Mouse (Mus musculus) granulocyte monocyte progenitor cell, adult 5-6 weeks (primary cell): ENCODE measurements around the gene Slmap. TPM values are rescaled to one million over a fixed set of nuclear protein-coding genes. Genes with fewer than 3 reads are reported as not detected.
"Not testable (repeated sequence)": the region's sequence is repeated elsewhere in the genome, so short reads cannot be mapped to it uniquely, and the experiment has no call there.

ENCODE experiments used
- ATAC-seq: replicated peaks from 2 replicates; pipeline ENCODE4 v1.8.0; 2016; ENCODE audit warnings: mild to moderate bottlenecking, moderate TSS enrichment, inconsistent platforms; ENCODE audit not compliant: poor library complexity, severe bottlenecking
- total RNA-seq, 2 experiments: library from RNA; stranded (forward) in 1 of 2; stranded (reverse) in 1 of 2; fragments of 200-712, 200-1000 nt in 1 of 2; fragments of >200 nt in 1 of 2; fragmentation: Nextera tagmentation in 1 of 2; gene quantifications; 2 replicates each; pipeline ENCODE4 v1.2.3; 2014 to 2017

Slmap gene
- total RNA-seq, 2 experiments from 2014 or later: 66.3 to 78.6 TPM

DNA sequence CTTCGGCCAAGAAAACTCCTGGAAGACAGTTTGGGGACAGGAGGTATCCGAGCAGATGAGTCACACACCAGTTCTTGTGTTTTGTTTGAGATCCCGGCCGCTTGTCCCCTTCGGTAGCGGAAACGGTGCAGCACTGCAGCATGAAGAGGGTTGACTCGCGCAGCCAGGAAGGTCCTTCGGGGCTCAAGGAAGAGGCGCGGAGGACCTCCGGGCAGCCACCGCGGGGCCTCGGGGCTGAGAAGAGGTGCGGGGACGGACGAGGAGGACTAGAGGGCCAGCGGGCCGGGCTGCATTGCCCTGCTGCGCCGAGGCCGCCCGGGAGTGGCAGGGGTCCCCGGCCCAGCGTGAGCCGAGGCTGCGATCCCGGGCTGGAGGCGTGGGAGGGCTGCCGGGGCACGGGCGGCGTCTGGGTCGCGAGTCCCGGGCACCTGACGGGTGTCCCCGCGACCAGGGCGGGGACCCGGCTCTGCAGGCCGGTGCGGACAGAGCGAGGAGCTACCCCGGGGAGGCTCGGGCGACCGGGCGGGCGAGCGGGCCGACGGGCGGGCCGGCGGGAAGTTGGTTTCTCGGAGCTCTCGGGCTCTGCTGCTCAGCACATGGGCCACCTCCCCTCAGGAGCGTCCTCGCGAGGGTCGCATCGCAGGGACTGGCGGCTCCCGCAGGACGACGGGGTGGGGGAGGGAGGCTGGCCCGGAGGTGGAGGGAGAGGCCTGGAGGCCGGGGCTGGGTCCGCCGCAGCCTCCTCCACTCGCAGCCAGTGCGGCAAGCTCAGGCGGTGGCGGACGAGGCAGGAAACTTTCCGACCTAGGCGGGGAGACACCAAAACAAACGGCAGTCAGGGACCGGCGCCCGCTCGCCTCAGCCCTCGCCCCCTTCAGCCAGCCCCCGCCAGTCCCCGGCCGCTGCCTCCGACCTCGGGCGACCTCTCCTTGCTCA, 642 bp downstream of the Slmap start:
- ATAC-seq: peak; percentile 23

DNA sequence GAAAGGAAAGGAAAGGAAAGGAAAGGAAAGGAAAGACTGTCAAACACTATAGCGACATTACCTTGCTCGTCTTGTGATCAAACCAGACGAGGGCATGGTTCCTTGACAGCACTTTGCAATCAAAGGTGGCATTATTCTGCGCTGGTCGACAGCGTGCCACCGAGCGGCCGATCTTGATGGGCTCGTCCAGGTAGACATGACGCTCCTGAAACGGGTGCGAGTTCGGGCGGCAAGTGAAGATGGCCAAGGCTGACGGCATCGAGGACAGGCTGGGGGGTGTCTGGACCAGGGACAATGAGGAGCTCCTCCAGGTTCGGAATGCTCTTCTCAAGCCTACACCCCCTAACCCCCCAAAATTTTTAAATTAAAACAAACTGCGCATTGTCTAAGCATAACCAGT, 1.5 kb downstream of the Slmap start:
- no peak for ATAC-seq

DNA sequence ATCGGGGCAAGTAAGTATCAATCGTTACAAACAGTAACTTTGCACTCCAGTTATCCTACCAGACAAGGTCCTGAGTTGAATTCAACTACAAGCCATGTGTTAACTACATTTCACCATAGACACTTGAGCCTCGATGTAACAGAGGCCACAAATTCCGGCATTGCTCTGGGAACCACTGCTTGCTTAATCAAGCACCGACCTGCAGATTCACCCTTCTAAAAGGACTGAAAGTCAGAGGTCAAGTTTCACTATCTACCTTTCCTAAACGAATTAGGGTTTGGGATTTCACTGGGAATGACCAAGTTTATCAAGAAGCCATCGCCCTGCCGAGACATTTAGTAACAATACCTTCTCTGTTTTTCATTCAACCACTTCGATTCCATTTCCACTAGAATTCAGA, 2.0 kb downstream of the Slmap start:
- ATAC-seq: peak; percentile 27; the same call in 1 of the 2 replicates

DNA sequence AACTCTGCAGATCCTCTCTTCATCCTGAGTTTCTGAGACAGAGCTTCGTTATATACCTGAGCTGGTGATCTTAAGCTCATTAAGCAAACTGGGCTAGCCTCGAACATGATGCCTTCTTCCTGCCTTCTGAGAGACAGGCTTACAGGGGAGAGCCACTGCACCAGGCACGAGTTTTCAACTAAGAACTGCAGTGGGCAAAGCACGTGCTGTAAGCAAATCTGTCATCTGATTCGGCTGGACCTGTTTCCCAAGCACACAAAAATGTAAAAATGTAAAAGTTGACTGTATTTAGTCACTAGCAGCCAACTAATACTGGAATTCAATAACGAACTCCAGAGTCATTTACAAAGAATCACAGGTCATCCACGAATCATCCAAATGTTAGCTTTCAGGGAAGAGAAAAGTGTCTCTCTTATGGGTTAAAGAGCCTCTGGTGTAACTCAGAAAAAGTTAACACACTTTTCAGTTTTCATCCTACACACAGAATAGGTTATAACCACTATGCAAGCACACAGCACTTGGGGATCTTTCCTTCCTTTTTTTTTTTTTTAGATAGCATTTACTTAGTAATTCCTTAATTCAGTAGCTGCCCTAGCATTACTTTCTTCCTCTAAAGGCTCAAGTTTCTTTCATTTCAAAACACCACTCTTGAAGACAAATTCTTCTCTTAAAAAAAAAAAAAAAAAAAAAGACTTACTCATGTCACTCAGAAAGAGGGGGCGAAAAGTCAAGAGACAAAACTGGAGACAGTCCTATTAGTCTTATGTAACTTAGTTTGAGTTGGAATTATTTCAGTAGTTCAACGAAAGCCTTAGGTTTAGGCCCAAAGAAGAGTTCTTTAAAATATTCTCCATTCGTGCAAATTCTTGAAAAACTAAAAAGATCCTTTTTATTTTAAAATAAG, 3.1 kb downstream of the Slmap start:
- ATAC-seq: no peak

DNA sequence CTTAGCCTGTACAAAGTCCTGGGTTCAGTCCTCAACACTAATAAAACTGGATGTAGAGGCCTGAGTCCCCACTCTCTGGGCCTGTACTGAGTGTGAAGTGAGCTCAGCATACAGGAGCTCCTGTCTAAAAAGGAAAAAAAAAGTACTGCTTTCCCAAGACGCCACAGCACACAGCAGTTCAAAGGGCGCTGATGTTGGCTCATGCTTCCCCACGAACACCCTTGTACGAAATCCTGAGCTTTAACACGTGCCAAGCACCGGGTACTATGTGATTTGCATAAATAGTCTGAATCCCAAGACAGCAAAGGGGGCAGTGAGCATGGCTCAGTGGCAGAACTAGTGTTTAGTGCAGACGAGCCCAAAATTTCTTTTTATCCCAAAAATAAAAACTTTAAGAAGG, 4.4 kb downstream of the Slmap start:
- ATAC-seq: no peak

- peak; percentile 50; the same call in 1 of the 2 replicates for ATAC-seq
These were observed 6.4 kb downstream of the Slmap start for GRCm38 (mm10) chr14:26528296-26528695.

GRCm38 (mm10) chr14:26525955-26526354, 8.8 kb downstream of the Slmap start:
- ATAC-seq: no peak

DNA sequence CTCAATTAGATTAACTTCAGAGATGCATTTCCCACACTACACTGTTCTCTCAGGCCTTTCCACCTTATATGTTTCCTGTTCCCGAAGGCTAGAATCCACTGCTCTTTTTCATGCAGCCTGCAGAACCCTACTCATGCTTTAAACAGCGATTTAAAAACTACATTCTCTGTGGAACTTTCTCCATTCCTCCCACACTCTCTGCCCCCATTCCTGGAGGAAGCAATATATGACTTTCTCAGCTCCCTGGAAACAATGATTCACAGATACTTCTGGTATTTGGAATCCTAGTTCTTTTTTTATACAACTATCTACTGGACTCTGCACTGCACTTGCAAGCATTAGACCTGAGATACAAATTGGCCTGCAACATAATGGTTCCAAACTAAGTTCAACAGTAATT, 11.6 kb downstream of the Slmap start:
- ATAC-seq: no peak

- no peak for ATAC-seq
These were observed 14.9 kb downstream of the Slmap start for GRCm38 (mm10) chr14:26519831-26520230.

DNA sequence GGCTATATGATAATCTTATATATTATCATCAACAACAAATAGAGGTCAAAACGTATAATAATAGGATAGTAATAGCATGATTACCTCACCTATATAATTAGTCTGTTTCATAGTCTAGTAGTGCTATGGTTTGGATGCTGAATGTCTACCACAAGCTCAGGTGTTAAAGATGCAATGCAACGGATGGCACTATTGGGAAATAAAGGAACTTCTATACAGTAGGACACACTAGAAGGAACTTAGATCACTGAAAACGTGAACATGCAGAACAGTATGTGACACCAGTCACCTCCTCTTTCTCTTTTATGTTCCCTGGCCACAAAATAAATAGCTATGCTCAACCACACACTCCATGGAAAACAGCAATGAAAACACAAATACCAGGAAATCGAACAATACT, 16.9 kb downstream of the Slmap start:
- ATAC-seq: peak; percentile 54

DNA sequence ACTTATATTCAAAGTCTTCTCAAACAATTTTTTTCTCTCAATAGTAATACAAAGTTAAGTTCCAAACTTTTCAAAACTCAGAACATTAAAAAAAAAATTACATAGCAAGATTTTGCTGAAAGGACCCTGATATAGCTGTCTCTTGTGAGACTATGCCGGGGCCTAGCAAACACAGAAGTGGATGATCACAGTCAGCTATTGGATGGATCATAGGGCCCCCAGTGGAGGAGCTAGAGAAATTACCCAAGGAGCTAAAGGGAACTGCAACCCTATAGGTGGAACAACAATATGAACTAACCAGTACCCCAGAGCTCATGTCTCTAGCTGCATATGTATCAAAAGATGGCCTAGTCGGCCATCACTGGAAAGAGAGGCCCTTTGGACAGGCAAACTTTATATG, 18.5 kb downstream of the Slmap start:
- ATAC-seq: not testable (repeated sequence)

GRCm38 (mm10) chr14:26515802-26516201, 18.9 kb downstream of the Slmap start:
- ATAC-seq: peak; percentile 97

DNA sequence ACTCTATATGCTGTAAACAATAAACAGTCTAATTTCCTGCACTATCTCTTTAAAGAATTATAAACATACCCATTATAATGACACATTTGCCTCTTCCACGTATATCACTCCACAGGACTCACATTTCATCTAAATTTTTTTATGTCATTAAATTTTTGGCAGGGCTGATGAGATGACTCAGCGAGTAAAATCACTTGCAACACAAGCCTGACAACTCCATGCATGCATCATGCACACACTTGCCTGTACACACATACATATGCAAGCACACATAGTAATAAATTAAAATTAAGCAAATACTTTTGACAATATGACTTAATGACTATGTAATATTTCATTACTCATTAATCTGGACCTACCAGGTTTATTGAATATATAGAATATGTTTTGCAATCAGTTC, 24.2 kb downstream of the Slmap start:
- no peak for ATAC-seq

DNA sequence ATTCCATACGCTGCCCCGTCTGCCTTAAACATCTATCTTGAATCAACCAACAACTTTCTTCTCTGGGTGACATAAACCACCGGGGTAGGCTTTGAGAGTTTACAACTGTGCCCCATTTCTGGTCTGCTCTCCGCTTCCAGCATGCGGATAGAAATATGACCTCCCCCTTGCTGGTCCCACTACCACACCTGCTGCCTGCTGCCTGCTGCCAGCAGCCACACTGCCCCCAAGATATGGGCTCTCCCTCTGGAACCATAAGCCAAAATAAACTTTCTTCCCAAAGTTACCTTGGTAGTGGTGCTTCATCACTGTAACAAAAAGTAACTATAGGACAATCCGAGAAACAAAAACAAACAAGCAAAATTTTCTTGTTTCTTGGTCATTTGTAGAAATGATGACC, 26.6 kb downstream of the Slmap start:
- no peak for ATAC-seq

DNA sequence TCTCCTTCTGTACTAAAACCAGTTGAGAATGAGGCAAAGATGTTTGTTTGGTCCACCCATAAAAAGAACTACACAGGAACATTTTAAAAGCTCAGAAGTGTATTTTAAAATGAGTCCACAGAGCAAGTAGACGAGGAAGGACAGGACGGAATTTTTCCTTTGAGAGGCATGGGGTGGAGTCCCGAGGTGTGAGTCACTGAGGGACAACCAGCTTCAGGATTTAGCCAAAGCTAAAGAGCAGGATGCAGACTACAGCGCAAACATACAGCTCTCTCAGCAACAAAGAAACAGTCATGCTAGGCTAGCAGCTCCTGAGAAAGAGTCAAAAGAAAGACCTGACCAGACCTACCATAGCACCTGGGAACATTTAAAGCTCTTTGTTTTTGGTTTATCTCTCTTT, 27.4 kb downstream of the Slmap start:
- ATAC-seq: no peak

GRCm38 (mm10) chr14:26504541-26504940, 30.2 kb downstream of the Slmap start:
- ATAC-seq: no peak

DNA sequence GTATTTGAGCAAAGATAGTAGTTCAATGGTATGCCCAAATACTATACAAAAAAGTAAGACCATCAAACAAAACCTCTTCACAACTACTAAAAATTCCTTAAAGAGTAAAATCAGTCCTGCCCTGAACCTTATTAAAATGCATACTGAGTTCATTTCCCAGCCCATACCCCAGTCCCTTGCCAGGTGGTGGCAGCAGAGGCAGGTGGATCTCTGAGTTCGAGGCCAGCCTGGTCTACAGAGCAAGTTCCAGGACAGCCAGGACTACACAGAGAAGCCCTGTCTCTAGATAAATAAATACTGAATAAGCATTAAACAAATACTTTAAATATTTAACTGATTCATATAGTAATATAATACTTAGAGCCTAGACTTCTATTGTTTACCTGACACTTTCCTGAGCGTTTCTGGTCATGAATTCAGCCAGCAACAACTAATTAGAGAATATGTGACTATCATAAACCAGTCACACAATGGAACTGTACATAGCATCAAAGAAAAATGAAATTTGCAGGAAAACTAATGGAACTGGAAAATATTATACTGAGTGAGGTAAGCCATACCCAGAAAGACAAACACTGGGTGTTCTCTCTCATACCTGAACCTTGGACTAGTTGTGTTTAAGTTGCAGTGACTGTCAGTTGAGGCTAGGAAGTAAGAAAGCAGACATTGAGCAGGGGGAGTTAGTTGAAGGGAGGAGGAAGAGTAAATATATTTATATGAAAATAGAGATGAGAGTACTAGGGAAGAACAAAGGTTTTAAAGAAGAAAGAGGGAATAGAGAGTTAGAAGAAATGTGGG, 34.4 kb downstream of the Slmap start:
- no peak for ATAC-seq

GRCm38 (mm10) chr14:26495021-26495420, 39.7 kb downstream of the Slmap start:
- ATAC-seq: no peak

- ATAC-seq: peak; percentile 98
These were observed 43.6 kb downstream of the Slmap start for GRCm38 (mm10) chr14:26491150-26491549.

GRCm38 (mm10) chr14:26488329-26489020, 46.3 kb downstream of the Slmap start:
- no peak for ATAC-seq
